Mouse (Mus musculus): Measurements from ENCODE around the gene 1190005I06Rik.

DNA sequence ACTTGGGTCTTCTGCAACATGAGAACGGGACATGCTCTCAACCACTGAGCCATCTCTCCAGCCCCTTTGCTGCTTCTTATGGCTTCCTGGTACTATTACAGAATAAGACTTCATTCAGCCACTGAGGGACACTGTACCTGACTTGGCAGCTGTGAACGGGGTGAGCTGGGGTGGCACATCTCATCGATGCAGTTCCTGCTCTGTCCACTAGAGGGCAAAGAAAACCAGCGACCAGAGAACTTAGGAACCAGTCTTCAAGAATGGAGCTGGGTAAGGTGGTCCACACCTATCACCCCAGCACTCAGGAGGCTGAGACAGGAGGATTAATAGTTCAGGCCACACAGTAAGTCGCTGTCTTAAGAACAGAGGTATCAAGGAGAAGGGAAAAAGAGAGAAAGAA is 51.5 kb downstream of the 1190005I06Rik start:
- peak; percentile 85 for TF ChIP-seq CTCF (IDR thresholded peaks at IDR 0.05; ENCODE audit: low read depth, low read length)
- no peak for TF ChIP-seq POLR2A (IDR thresholded peaks at IDR 0.05; ENCODE audit: extremely low read depth, insufficient read depth, low read length)

Data from liver, adult 2 months (tissue).